Mouse (Mus musculus) midbrain, postnatal 0 days (tissue): ENCODE data around the gene Cmpk2. TPM values are rescaled to one million over a fixed set of nuclear protein-coding genes. Genes with fewer than 3 reads are reported as not detected.
A peak's percentile ranks its signal among the peaks of the same experiment; 100 is the strongest.

Experiments used
- ATAC-seq: fragments of 200-750 bp; cut with Nextera tagmentation; 2 replicates; pipeline ENCODE4 v1.8.0; 2017; ENCODE audit warnings: moderate number of reproducible peaks, mild to moderate bottlenecking, moderate TSS enrichment, moderate library complexity; ENCODE audit not compliant: low FRiP score
- DNase-seq: peaks from one replicate; pipeline ENCODE4 v3.0.0-alpha.2; 2015; ENCODE audit warnings: low spot score
- H3K27ac ChIP-seq: fragments of 300-500 bp; sonication (generic); 2 replicates; pipeline ENCODE4 v1.5.1; 2014; ENCODE audit warnings: low read depth, mild to moderate bottlenecking, low read length, mixed read lengths
- H3K27me3 ChIP-seq: fragments of 300-500 bp; sonication (generic); 2 replicates; pipeline ENCODE4 v1.6.1; 2014; ENCODE audit warnings: low read length, control low read depth, mixed read lengths; ENCODE audit not compliant: insufficient read depth
- H3K36me3 ChIP-seq: fragments of 300-500 bp; sonication (generic); 2 replicates; pipeline ENCODE4 v1.6.1; 2014; ENCODE audit warnings: low read length, control low read depth, mixed read lengths; ENCODE audit not compliant: insufficient read depth
- H3K4me1 ChIP-seq: fragments of 300-500 bp; sonication (generic); 2 replicates; pipeline ENCODE4 v1.6.1; 2014; ENCODE audit warnings: mild to moderate bottlenecking, control low read depth, antibody characterized with exemption, low read length, mixed read lengths; ENCODE audit not compliant: insufficient read depth
- H3K4me2 ChIP-seq: fragments of 300-500 bp; sonication (generic); 2 replicates; pipeline ENCODE4 v1.6.1; 2014; ENCODE audit warnings: low read depth, mild to moderate bottlenecking, low read length, mixed read lengths; ENCODE audit not compliant: poor library complexity, severe bottlenecking
- H3K4me3 ChIP-seq: fragments of 300-500 bp; sonication (generic); 2 replicates; pipeline ENCODE4 v1.5.1; 2014; ENCODE audit warnings: low read depth, mild to moderate bottlenecking, low read length, moderate library complexity
- H3K9ac ChIP-seq: fragments of 300-500 bp; sonication (generic); replicated peaks from 2 replicates; pipeline ENCODE4 v1.6.1; 2014; ENCODE audit warnings: mild to moderate bottlenecking, low read length, moderate library complexity, mixed read lengths; ENCODE audit not compliant: poor library complexity, severe bottlenecking
- H3K9me3 ChIP-seq: fragments of 300-500 bp; sonication (generic); 2 replicates; pipeline ENCODE4 v1.6.1; 2016; ENCODE audit warnings: low read length, control low read depth
- CTCF ChIP-seq: IDR thresholded peaks from 2 replicates; pipeline ENCODE4 v1.5.1; 2016; ENCODE audit warnings: antibody characterized with exemption, mild to moderate bottlenecking
- WGBS: fragments of 180-500 bp; shearing (Covaris S2); extraction: QIAGEN DNeasy Blood & Tissue Kit; methylation state at CpG from one replicate; pipeline ENCODE4 v1.1.7; 2014; 5-methylcytosine and 5-hydroxymethylcytosine counted together
- polyA plus RNA-seq: library from polyadenylated mRNA; unstranded; fragments of >200 nt; fragmentation: Nextera tagmentation; extraction: Ambion mirVana; gene quantifications from 2 replicates; pipeline ENCODE4 v1.2.1, GENCODE M21; 2015
- total RNA-seq: library from RNA; depleted of rRNA; stranded (reverse); fragments of >200 nt; gene quantifications from 2 replicates; pipeline ENCODE4 v1.2.3, GENCODE M21; 2014; rRNA removed

Gene Cmpk2
- total and polyA plus RNA-seq, 2 experiments from 2014 or later: 21.2 to 25.2 TPM

DNA sequence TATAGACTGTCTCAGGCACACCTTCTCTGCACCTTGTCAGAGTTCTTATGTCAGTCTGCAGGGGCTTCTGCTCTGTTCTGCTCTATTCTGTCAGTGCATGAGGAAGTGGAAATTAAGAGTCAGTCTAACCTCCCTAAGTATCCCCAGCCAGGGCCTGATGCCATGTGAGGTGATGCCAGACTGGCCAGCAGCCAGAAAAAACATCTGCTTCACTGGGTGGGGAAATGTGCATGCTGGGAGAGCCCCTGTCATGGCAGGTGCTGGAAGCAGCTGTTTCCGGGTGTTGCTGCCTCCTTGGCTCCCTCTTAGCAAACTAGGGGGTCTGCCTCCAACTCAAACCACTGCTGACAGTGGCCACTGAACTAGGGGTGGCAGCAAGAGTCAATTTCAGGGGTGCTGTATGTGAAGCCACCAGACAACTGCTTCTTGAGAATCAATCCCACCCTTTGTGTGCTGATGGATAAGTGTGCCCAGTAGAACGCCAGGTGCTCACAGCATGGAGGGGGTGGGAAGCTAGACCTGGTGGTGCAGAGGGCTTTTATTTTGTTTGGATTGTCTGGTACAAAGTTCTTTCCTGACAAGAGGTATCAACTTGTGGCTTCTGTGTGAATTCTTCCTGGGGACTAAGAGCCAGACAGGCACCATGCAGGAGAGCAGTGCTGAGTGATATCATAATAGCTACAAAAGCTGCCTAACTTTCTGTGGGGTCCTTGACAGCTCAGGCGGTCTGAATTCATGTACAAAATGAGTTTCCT lies 56.1 kb downstream of the Cmpk2 start:
- ATAC-seq: 0 out of 2 replicates have a peak, but pooled peaks have one; percentile 31
- WGBS: 50% methylated on average over 3 of the region's 3 CpGs
- no peaks in the 10 kb centered on the region for H3K36me3 ChIP-seq

GRCm38 (mm10) chr12:26525698-26526026 lies 56.7 kb downstream of the Cmpk2 start:
- DNase-seq (peak; percentile 42), ATAC-seq (no peak)
- no peak overlapping the region for H3K9ac ChIP-seq
- H3K4me1 ChIP-seq: 0 out of 2 replicates have a peak, but pooled peaks cover 3% of the 10 kb centered on the region
- H3K4me2 ChIP-seq: no peak overlapping the region
- TF ChIP-seq CTCF: no peak
- H3K27ac ChIP-seq: no peak overlapping the region
- no peak overlapping the region for H3K4me3 ChIP-seq
- 39% methylated on average over 5 of the region's 5 CpGs for WGBS
- no peaks in the 10 kb centered on the region for H3K27me3 ChIP-seq
- H3K36me3 ChIP-seq: no peaks in the 10 kb centered on the region
- no peaks in the 10 kb centered on the region for H3K9me3 ChIP-seq

More for the DNA sequence above, 56.1 kb downstream of the Cmpk2 start:
- no peak overlapping the region for H3K4me3 ChIP-seq
- H3K4me1 ChIP-seq: 0 out of 2 replicates have a peak, but pooled peaks cover 3% of the 10 kb centered on the region
- H3K4me2 ChIP-seq: no peak overlapping the region
- peak; percentile 68 for DNase-seq
- no peak overlapping the region for H3K27ac ChIP-seq
- H3K27me3 ChIP-seq: no peaks in the 10 kb centered on the region
- no peak for TF ChIP-seq CTCF
- H3K9ac ChIP-seq: no peak overlapping the region
- H3K9me3 ChIP-seq: no peaks in the 10 kb centered on the region

Other genes starting within 250 kb of the Cmpk2 start
- 32.0 TPM in 2 replicates for gene Rnf144a, start 54.0 kb upstream of the Cmpk2 start, total RNA-seq
- gene Rnf144a, start 54.0 kb upstream of the Cmpk2 start, polyA plus RNA-seq: 20.3 and 22.0 TPM in 2 replicates
- gene Rsad2, start 12.8 kb upstream of the Cmpk2 start, total RNA-seq: 1.1 and 1.3 TPM in 2 replicates
- 0.95 and 0.98 TPM in 2 replicates for gene Rsad2, start 12.8 kb upstream of the Cmpk2 start, polyA plus RNA-seq